Mouse (Mus musculus): ENCODE results near the gene Gm49383.
"Not testable (repeated sequence)": the region's sequence is repeated elsewhere in the genome, so short reads cannot be mapped to it uniquely, and the experiment has no call there.

Gm49383 gene

GRCm38 (mm10) chr12:69164904-69165303 is 32.0 kb downstream of the Gm49383 start:
- no peak for DNase-seq (ENCODE audit: low spot score)

DNA sequence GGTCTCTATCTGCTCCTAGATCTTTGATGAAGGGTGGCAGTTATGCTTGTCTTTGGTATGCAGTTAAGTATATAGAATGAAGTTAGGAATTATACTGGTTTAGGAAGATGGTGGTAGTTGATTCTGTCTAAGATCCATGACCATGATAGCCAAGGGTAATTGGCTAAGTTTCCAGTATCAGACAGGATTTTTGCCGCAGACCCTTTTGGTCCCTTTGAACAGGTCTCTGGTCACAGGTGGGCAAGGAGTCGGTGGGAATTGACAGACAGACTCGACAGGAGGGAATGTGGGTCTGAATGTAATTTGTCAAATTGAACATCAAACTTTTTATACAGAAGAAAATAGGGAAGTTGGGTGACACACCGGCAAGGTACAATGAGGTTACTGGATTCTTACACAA is 33.3 kb downstream of the Gm49383 start:
- not testable (repeated sequence) for DNase-seq (ENCODE audit: low spot score)

GRCm38 (mm10) chr12:69160677-69161076 is 36.2 kb downstream of the Gm49383 start:
- DNase-seq (ENCODE audit: low spot score): not testable (repeated sequence)

DNA sequence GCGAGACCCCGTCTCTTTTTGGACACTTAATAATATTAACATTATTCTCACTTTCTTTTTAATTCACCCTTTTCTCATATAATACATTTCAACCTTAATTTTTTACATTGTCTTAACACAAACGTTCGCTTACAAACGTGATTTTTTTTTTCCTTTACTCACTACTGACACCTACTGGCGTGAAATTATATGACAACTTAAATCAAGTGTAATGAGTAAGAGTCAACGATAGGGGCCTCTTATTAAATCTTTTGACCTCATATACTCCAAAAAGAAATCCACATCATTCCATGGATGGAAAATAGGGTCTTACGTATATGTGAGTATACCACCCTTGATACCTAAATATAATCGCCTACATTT is 37.3 kb downstream of the Gm49383 start:
- no peak for DNase-seq (ENCODE audit: low spot score)

- peak; percentile 95 for DNase-seq (ENCODE audit: low spot score)
These were observed 37.9 kb downstream of the Gm49383 start, which contains the start of gene Rps29 for GRCm38 (mm10) chr12:69158765-69159577. Rps29 (minus strand) TSS chr12:69159186.

GRCm38 (mm10) chr12:69158366-69158764 is 38.5 kb downstream of the Gm49383 start:
- DNase-seq (ENCODE audit: low spot score): no peak

DNA sequence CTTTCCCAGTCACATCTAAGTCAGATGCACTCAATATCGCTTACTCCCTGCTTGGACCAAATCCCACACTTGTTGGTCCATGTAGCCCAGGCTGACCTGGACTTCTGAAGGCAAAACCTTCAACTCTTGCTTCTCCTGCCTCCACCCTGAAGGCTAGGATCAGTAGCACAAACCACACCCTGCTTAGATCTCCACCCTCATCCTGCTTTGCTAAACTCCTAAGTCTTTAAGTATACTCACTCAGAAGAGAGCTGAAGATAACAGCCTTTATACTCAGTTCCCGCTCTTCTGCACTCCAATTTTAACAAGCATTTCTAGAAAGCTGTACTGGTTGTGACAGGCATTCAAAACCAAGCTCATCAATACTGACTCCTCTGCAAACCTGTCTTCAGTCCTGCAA is 39.8 kb downstream of the Gm49383 start:
- DNase-seq (ENCODE audit: low spot score): no peak

DNA sequence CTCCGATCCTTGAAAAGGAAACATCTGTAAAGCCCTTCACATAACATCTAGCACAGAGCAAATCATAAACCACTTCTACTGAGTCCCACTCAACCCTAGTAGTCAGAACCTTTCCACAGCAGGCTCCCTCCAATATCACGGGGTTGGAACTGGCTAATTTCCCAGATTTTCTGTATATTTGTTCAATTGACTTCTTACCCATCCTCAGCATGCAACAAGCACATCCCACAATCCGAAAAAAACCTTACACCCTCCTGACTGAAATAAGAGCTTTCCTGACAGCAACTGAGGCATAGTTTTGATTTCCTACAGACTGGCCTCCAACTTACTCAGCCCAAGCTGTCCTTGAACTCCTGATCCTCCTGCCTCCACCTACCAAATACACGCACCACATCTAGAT is 40.5 kb downstream of the Gm49383 start:
- DNase-seq (ENCODE audit: low spot score): no peak

GRCm38 (mm10) chr12:69155923-69156322 is 41.0 kb downstream of the Gm49383 start:
- no peak for DNase-seq (ENCODE audit: low spot score)

DNA sequence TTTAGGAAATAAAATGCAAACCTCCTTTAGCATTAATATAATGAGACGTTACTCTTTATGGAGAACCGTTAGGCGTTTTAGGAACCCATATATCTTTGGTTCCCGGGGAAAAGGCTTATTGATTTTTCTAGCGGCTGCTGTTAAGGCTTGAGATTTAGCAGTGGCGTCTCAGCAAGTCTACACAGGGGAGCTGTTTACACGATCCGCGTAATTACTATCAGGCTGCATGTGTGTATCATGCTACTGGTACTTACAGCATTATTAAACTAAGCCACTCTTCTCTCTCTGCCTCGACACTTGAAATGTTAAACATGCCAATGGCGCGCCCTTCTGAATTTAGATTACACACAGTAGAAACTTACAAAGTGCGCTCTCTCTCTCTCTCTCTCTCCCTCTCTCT is 46.9 kb downstream of the Gm49383 start:
- no peak for DNase-seq (ENCODE audit: low spot score)

DNA sequence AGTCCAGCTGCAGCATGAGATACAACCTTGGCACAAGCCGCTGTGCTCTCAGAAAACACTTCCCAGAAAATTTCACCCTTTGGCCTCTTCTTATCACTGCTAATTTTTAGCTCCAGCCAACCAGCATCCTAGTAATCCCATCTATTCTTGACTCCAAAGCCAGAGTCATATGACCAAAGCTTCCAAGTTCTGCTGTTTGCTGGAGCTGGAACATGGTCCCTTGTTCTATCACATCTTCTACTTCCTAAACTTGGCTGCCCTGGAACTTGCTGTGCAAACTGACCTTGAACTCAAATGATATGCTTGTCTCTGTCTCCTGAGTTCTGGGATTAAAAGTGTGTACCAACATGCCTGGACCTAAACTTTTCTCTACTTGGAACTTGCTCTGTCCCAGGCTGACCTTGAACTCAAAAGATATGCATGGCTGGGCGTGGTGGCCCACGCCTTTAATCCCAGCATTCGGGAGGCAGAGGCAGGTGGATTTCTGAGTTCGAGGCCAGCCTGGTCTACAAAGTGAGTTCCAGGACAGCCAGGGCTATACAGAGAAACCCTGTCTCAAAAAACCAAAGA is 49.7 kb downstream of the Gm49383 start:
- DNase-seq (ENCODE audit: low spot score): no peak

- no peak for DNase-seq (ENCODE audit: low spot score)
These were observed 53.4 kb downstream of the Gm49383 start for GRCm38 (mm10) chr12:69143460-69143859.

DNA sequence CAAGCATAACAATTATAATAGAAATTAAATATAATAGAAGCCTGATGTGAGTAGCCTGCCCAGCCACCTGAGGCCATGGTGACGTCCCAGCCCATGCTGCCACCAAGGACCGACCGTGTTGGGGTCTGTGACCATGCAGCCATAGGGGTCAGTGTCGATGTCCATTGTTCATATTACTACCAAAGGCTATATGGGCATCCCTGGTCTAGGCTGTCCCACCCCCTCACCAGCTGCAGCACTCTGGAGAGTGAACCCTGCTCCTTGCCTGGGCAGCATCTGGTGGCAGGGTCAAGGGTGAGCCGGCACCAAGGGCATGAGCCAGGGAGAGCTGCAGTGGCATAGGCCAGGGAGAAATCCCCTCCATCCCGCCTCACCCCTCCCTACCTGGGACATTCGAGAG is 57.1 kb downstream of the Gm49383 start:
- DNase-seq (ENCODE audit: low spot score): no peak

DNA sequence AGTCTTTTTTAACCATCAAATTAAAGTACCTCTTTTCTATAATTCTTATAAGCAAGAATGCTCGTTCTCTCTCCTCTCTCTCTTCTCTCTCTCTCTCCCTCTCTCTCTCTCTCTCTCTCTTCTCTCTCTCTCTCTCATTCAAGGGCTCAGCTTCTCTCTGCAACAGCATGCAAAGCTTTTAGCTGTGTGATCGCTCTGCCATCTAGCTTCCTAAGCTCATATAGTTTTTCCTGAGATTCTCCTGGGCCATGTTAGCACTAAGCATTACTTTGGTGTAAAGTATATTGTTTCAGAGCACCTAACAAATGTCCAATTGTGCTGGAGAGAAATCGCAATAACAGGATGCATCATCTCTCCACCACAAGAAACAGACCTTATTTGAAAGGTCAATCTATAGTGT is 57.7 kb downstream of the Gm49383 start:
- DNase-seq (ENCODE audit: low spot score): no peak
